Mouse (Mus musculus): ENCODE measurements around the gene Gamt. TPM values are rescaled to one million over a fixed set of nuclear protein-coding genes. Genes with fewer than 3 reads are reported as not detected.

Gene Gamt
- polyA plus RNA-seq (2012; rRNA removed), result 26.4 and 29.7 TPM in 2 replicates

- TF ChIP-seq POLR2A (IDR thresholded peaks at IDR 0.05; ENCODE audit: borderline replicate concordance, extremely low read depth, low read depth, low read length) (peak; percentile 86; the same call in 1 of the 2 replicates), CTCF (IDR thresholded peaks at IDR 0.05; ENCODE audit: insufficient read depth, low read length) (no peak)
- WGBS, result under 1% methylated on average over 49 of the region's 49 CpGs
- peak; percentile 98 for DNase-seq
- H3K4me1 ChIP-seq (ENCODE audit: control insufficient read depth, insufficient read depth, low read length), result peaks cover 7% of the 10 kb centered on the region; the same call in 1 of the 2 replicates
- peak within 1 kb of the TSS; percentile 76 for H3K4me3 ChIP-seq (replicated peaks; ENCODE audit: extremely low read depth, low read depth, low read length)
Observed at GRCm38 (mm10) chr10:80260642-80261584, at the start of gene Gamt, which contains the start of gene Dazap1. Gamt (minus strand) TSS chr10:80261012. Dazap1 (plus strand) TSS chr10:80261486.

- TF ChIP-seq POLR2A (IDR thresholded peaks at IDR 0.05; ENCODE audit: borderline replicate concordance, extremely low read depth, low read depth, low read length) (no peak), CTCF (IDR thresholded peaks at IDR 0.05; ENCODE audit: insufficient read depth, low read length) (no peak)
- H3K4me1 ChIP-seq (ENCODE audit: control insufficient read depth, insufficient read depth, low read length), result no peaks in the 10 kb centered on the region
- 13% methylated on average over 25 of the region's 25 CpGs for WGBS
- H3K4me3 ChIP-seq (replicated peaks; ENCODE audit: extremely low read depth, low read depth, low read length), result no peak overlapping the region
- no peak for DNase-seq
Observed at GRCm38 (mm10) chr10:80304862-80305261, 44.0 kb upstream of the Gamt start.

DNA sequence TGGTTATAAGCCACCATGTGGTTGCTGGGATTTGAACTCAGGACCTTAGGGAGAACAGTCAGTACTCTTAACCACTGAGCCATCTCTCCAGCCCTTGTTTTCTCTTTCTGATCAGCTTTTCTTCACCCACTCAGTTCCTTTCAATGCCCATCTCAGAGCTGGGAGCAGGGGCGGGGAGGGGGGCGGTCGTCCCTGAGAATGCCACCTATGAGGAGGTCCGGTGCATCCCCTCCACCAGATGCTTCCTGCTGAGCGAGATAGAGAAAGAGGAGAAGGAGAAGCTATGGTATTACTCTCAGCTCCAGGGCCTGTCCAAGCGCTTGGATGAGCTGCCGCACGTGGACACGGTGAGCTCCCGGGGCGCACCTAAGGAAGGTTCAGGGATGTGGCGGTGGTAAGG, 43.6 kb upstream of the Gamt start:
- TF ChIP-seq CTCF (IDR thresholded peaks at IDR 0.05; ENCODE audit: insufficient read depth, low read length) (no peak), POLR2A (IDR thresholded peaks at IDR 0.05; ENCODE audit: borderline replicate concordance, extremely low read depth, low read depth, low read length) (no peak)
- no peak overlapping the region for H3K4me3 ChIP-seq (replicated peaks; ENCODE audit: extremely low read depth, low read depth, low read length)

GRCm38 (mm10) chr10:80302471-80302881, 41.7 kb upstream of the Gamt start:
- DNase-seq, result peak; percentile 67

More for the DNA sequence above, 43.6 kb upstream of the Gamt start:
- no peak for DNase-seq
- 22% methylated on average over 12 of the region's 12 CpGs for WGBS
- H3K4me1 ChIP-seq (ENCODE audit: control insufficient read depth, insufficient read depth, low read length), result no peaks in the 10 kb centered on the region

GRCm38 (mm10) chr10:80302082-80302355, 41.2 kb upstream of the Gamt start:
- WGBS, result 50% methylated on average over 5 of the region's 5 CpGs
- no peaks in the 10 kb centered on the region for H3K4me1 ChIP-seq (ENCODE audit: control insufficient read depth, insufficient read depth, low read length)
- TF ChIP-seq POLR2A (IDR thresholded peaks at IDR 0.05; ENCODE audit: borderline replicate concordance, extremely low read depth, low read depth, low read length) (no peak), CTCF (IDR thresholded peaks at IDR 0.05; ENCODE audit: insufficient read depth, low read length) (no peak)
- no peak for DNase-seq
- no peak overlapping the region for H3K4me3 ChIP-seq (replicated peaks; ENCODE audit: extremely low read depth, low read depth, low read length)

More at GRCm38 (mm10) chr10:80302471-80302881, 41.7 kb upstream of the Gamt start:
- H3K4me1 ChIP-seq (ENCODE audit: control insufficient read depth, insufficient read depth, low read length), result no peaks in the 10 kb centered on the region
- TF ChIP-seq CTCF (IDR thresholded peaks at IDR 0.05; ENCODE audit: insufficient read depth, low read length) (no peak), POLR2A (IDR thresholded peaks at IDR 0.05; ENCODE audit: borderline replicate concordance, extremely low read depth, low read depth, low read length) (no peak)
- 5% methylated on average over 9 of the region's 9 CpGs for whole genome bisulfite sequencing
- no peak overlapping the region for H3K4me3 ChIP-seq (replicated peaks; ENCODE audit: extremely low read depth, low read depth, low read length)

DNA sequence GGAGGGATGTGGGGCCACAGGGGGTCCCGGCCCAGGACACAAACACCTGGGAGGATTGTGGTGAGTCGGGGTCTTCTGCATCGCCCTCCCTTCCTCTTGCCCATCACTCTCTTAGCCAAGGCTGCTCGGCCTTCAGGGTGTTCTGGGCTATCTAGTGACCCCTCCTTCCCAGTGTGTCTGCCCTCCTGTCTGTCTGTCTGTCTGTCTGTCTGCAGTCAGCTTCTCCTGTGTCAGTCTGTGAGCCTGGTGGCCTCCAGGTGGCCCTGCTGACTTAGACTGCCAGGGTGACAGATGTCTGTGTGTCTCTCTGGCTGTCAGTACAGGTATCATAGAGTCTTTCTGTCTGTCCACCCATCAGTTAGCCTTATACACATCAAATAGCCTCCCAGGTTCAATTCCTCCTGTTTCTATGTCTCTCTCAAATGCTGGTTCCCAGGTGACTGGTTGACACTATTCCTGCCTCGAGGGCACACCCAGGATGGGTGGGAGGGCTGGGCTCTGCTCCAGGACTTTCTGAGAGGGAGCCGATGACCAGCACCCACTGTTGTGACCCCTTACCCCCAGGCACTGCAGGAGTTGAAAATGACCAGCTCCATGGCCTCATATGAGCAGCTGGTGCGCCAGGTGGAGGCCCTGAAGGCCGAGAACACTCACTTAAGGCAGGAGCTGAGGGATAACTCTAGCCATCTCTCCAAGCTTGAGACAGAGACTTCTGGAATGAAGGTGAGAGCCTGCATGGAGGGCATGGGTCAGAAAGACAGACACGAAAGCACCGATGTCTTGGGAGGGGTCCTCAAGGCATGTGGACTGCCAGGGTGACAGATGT, 40.7 kb upstream of the Gamt start:
- WGBS, result 67% methylated on average over 10 of the region's 10 CpGs
- DNase-seq, result no peak
- H3K4me3 ChIP-seq (replicated peaks; ENCODE audit: extremely low read depth, low read depth, low read length), result no peak overlapping the region
- no peaks in the 10 kb centered on the region for H3K4me1 ChIP-seq (ENCODE audit: control insufficient read depth, insufficient read depth, low read length)
- TF ChIP-seq POLR2A (IDR thresholded peaks at IDR 0.05; ENCODE audit: borderline replicate concordance, extremely low read depth, low read depth, low read length) (no peak), CTCF (IDR thresholded peaks at IDR 0.05; ENCODE audit: insufficient read depth, low read length) (no peak)

DNA sequence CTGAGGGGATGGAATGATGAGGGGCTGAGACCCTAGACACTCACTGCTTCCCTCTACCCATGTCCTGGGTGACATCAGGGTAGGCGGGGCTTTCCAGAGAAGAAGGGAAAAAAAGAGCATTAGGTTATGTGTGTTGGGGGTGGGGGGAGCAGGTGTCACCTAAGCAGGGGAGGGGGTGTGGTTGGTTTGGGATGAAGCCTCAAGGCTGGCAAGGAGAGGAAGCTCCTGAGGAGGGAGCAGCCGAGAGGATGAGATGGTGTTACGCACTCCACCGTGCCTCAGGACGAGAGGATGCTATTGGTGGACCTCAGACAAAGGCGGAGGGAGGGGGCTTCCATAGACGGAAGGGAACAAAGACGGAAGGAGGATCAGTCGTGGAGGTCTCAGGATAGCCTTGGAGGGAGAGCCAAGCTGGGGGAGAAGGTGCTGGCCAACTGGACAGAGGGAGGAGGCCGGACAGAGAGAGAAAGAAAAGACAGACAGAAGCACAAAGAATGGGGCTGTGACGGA, 39.9 kb upstream of the Gamt start:
- TF ChIP-seq POLR2A (IDR thresholded peaks at IDR 0.05; ENCODE audit: borderline replicate concordance, extremely low read depth, low read depth, low read length) (no peak), CTCF (IDR thresholded peaks at IDR 0.05; ENCODE audit: insufficient read depth, low read length) (no peak)
- DNase-seq, result no peak
- 40% methylated on average over 11 of the region's 11 CpGs for WGBS
- no peak overlapping the region for H3K4me3 ChIP-seq (replicated peaks; ENCODE audit: extremely low read depth, low read depth, low read length)
- H3K4me1 ChIP-seq (ENCODE audit: control insufficient read depth, insufficient read depth, low read length), result no peaks in the 10 kb centered on the region

- DNase-seq, result no peak
- H3K4me3 ChIP-seq (replicated peaks; ENCODE audit: extremely low read depth, low read depth, low read length), result no peak overlapping the region
- peaks cover 3% of the 10 kb centered on the region; the same call in 1 of the 2 replicates for H3K4me1 ChIP-seq (ENCODE audit: control insufficient read depth, insufficient read depth, low read length)
- no peak for TF ChIP-seq POLR2A (IDR thresholded peaks at IDR 0.05; ENCODE audit: borderline replicate concordance, extremely low read depth, low read depth, low read length)
- TF ChIP-seq CTCF (IDR thresholded peaks at IDR 0.05; ENCODE audit: insufficient read depth, low read length), result no peak
- WGBS, result 51% methylated on average over 10 of the region's 10 CpGs
Observed at GRCm38 (mm10) chr10:80299824-80300223, 39.0 kb upstream of the Gamt start.

- Histone ChIP-seq H3K4me1 (ENCODE audit: control insufficient read depth, insufficient read depth, low read length) (peaks cover 3% of the 10 kb centered on the region; the same call in 1 of the 2 replicates), H3K4me3 (replicated peaks; ENCODE audit: extremely low read depth, low read depth, low read length) (no peak overlapping the region)
- 25% methylated on average over 15 of the region's 15 CpGs for WGBS
- no peak for DNase-seq
- no peak for TF ChIP-seq CTCF (IDR thresholded peaks at IDR 0.05; ENCODE audit: insufficient read depth, low read length)
- no peak for TF ChIP-seq POLR2A (IDR thresholded peaks at IDR 0.05; ENCODE audit: borderline replicate concordance, extremely low read depth, low read depth, low read length)
Observed at GRCm38 (mm10) chr10:80299301-80299700, 38.5 kb upstream of the Gamt start.
